Mouse (Mus musculus): ENCODE data around the gene Reep1. TPM values are rescaled to one million over a fixed set of nuclear protein-coding genes. Genes with fewer than 3 reads are reported as not detected.

Reep1 gene
- polyA plus RNA-seq (2014; fragmentation: Illumina TruSeq; extraction: RNeasy Lipid Tissue Mini Kit (QIAGEN cat#74804); ENCODE audit: low read depth, low replicate concordance), result 4.9 TPM

GRCm38 (mm10) chr6:71707511-71708501 lies at the start of gene Reep1:
Gene Reep1 (plus strand): TSS chr6:71707561.

GRCm38 (mm10) chr6:71826869-71827268 lies 119.5 kb downstream of the Reep1 start, which contains the start of gene Mrpl35:
Gene Mrpl35 (minus strand): TSS chr6:71826969.

GRCm38 (mm10) chr6:71830690-71831580 lies 123.6 kb downstream of the Reep1 start, which contains the start of gene Immt:
Gene Immt (plus strand): TSS chr6:71831331.

Other genes starting within 250 kb of the Reep1 start
- gene Rnf103, start 213.7 kb upstream of the Reep1 start, polyA plus RNA-seq (2014; fragmentation: Illumina TruSeq; extraction: RNeasy Lipid Tissue Mini Kit (QIAGEN cat#74804); ENCODE audit: low read depth, low replicate concordance), result 338 TPM
- 327 TPM for gene Chmp3, start 163.8 kb upstream of the Reep1 start, polyA plus RNA-seq (2014; fragmentation: Illumina TruSeq; extraction: RNeasy Lipid Tissue Mini Kit (QIAGEN cat#74804); ENCODE audit: low read depth, low replicate concordance)
- gene Kdm3a, start 74.6 kb upstream of the Reep1 start, polyA plus RNA-seq (2014; fragmentation: Illumina TruSeq; extraction: RNeasy Lipid Tissue Mini Kit (QIAGEN cat#74804); ENCODE audit: low read depth, low replicate concordance), result 140 TPM
- 30.6 TPM for gene Mrpl35, start 119.4 kb downstream of the Reep1 start, polyA plus RNA-seq (2014; fragmentation: Illumina TruSeq; extraction: RNeasy Lipid Tissue Mini Kit (QIAGEN cat#74804); ENCODE audit: low read depth, low replicate concordance)
- 227 TPM for gene Immt, start 123.8 kb downstream of the Reep1 start, polyA plus RNA-seq (2014; fragmentation: Illumina TruSeq; extraction: RNeasy Lipid Tissue Mini Kit (QIAGEN cat#74804); ENCODE audit: low read depth, low replicate concordance)
- gene Ptcd3, start 201.2 kb downstream of the Reep1 start, polyA plus RNA-seq (2014; fragmentation: Illumina TruSeq; extraction: RNeasy Lipid Tissue Mini Kit (QIAGEN cat#74804); ENCODE audit: low read depth, low replicate concordance), result 218 TPM
- gene Polr1a, start 201.5 kb downstream of the Reep1 start, polyA plus RNA-seq (2014; fragmentation: Illumina TruSeq; extraction: RNeasy Lipid Tissue Mini Kit (QIAGEN cat#74804); ENCODE audit: low read depth, low replicate concordance), result 5.8 TPM